Mouse (Mus musculus) 416B (cell line): ENCODE measurements around the gene U2surp.

Experiments
- DNase-seq: peaks from one replicate; pipeline ENCODE4 v3.0.0; 2011; ENCODE audit warnings: low read depth

The U2surp gene

DNA sequence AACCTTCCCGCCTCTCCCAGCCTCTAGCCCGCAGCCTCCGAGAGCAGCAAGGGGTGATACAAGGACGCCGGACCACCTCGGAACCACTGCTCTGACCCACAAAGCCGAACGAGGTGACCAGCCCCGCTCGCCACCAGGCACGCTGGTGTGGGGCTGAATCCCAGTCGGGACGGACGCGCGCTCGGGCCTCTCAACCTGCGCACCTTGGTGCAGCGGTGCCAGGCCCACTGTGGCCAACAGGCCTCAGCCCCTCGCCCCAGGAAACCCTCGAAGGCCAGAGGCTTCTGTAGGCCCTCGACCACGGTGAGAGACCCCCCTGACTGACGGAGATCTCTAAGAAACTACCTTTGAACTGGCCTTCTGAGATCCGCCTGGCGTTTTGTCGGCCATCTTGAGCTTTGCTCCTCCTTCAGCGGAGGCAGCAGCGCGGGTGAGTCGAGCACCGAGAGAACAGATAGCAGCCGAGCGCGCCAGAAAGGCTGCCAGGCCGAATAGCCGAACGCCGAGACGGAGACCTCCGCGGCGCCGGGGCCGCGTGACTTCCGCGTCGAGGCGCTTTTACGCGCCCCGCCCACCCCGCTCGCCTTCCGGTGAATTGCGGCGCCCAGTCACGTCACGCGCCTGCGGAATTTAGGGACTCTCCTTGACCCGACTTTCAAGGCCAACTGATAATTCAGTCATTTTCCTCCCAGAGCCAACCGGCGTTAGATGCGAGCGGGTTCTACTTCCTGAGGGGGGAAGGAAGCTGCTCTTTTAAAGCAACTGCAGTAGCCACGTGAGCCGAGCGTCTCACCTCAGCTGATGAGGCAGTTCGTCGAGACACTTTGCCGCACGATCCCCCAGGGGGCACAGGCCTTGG, at the start of gene U2surp:
Gene U2surp (minus strand): TSS at position 525 of the 859 bp plus-strand sequence.
- peak; percentile 97 for DNase-seq

DNA sequence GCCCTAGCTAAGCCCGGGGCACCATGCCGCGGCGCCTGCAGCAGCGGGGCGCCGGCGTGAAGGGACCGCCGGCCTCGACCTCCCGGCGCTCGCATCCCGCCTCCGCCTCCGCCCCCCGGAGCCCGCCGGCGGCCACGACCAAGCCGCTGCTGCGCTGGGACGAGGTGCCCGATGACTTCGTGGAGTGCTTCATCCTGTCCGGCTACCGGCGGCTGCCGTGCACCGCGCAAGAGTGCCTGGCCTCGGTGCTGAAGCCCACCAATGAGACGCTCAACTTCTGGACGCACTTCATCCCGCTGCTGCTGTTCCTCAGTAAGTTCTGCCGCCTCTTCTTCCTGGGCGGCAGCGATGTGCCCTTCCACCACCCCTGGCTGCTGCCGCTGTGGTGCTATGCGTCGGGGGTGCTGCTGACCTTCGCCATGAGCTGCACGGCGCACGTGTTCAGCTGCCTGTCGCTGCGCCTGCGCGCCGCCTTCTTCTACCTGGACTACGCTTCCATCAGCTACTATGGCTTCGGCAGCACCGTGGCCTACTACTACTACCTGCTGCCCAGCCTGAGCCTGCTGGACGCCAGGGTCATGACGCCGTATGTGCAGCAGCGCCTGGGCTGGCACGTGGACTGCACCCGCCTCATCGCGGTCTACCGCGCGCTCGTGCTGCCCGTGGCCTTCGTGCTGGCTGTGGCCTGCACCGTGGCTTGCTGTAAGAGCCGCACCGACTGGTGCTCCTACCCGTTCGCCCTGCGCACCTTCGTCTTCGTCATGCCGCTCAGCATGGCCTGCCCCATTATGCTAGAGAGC, 48.3 kb upstream of the U2surp start:
- DNase-seq, result no peak

DNA sequence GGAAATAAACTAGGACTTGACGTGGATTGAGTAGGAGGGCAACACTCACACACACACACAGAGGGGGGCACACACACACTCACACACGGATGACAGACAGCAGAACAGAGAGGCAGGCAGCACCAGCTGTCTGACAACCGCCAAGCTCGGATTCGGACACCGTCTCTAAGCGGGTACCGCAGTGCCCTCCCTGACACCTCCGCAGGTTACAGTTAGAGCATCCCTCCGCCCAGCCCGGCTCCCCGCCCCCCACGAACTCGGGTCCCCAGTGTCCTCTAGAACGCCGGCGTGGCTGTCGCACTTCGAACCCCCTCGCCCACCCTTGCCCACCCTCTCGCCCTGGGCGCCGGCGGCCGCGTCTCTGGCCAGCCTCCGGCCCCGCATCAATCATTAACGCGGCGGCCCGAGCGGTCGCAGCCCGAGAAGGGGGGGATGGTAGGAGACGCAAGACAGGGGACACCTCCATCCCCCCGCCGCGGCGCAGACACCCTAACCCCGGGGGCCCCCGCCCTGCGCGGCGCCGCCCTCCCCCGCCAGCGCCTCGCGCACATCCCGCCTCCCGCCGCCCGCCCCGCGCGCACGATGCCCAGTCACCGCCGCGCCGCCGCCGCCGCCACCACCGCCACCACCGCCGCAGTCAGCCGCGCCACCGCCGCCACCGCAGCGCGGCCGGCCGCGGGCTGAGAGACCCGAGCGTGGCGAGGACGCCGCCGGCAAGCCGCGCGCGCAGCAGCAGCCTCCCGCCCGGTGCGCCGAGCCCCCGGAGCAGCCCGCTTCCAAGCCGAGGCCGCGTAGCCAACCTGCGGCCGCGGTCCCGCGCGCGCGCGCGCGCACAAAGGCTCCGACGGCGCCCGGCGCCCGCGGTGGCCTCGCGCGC, 47.5 kb upstream of the U2surp start, which contains the start of gene Paqr9:
Gene Paqr9 (plus strand): TSS at position 599 of the 877 bp plus-strand sequence.
- no peak for DNase-seq

DNA sequence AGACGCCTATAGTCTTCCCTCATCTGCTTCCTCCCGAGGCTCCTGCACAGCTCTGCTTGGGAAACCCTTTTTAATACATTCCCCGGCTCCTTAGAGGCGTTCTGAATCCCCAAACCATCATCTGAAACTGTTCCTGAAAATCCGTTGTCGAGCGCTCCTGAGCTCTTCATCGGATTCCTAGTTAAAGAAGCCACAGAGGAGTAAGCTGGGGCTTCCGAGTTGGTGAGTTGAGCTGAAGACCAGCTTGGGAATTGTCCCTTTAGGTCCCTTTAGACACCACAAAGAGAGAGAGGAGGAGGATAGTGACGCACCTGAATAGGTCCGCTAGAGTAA, 46.9 kb upstream of the U2surp start:
- DNase-seq, result no peak

DNA sequence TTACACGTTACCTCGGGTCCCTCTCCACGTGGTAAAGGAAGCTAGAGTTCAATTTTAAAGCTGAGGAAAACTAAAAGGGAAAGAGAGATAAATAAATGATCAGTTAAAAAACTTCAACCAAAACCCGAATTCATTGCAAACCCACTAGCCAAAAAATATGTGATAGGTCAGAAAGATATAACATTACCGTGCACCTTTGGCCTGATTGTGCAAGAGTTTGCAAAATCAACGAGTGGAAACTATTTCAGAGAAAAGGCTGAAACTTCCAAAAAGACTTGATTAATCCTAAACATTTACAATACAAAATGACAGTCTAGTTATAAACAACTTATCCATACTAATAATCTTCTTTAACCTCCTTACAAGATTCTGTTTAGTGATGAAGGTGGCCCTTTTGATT, 45.9 kb upstream of the U2surp start:
- no peak for DNase-seq

DNA sequence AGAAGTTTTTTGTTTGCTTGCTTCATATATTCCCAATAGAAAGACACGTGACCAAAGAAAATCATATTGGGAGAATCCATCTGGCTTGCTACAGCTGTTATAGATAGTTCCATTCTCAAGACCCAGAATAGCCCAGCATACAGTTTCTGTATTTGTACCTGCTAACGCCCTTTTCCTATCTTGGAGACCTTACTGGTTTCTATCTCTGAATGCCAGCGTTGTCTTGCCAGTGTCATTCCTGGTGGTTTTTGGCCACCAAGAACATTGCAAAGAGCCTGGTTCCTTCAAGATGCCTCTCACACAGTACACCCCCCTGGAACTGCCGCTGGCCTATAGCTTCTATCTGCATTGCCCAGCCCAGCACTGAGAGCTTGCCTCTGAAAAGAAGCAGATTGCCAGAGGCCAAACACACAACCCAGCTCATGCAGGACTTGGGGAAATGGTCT, 44.3 kb upstream of the U2surp start:
- no peak for DNase-seq

DNA sequence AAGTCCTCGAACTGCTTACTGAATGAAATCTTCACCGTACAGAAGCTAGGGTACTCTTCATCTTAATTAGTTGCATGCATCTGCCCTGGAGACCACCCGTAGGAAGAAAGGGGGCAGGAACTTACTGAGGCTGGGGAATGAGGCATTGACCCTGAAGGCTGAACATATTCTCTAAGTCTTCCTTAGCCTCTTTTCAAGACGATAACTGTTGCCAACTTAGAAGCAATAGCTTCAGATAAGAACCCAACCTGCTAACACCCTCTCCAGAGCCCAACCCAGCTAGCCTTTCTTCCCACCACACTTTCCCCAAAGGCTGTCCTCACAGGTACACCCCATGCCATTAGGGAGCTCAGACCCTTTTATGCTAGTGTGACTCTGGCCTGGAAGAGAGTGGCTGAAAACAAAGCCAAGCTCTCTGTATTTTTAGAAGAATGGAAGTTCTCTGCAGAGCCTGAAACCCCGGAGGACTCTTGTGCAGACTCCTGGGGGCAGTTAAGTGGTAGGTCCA, 43.5 kb upstream of the U2surp start:
- no peak for DNase-seq

DNA sequence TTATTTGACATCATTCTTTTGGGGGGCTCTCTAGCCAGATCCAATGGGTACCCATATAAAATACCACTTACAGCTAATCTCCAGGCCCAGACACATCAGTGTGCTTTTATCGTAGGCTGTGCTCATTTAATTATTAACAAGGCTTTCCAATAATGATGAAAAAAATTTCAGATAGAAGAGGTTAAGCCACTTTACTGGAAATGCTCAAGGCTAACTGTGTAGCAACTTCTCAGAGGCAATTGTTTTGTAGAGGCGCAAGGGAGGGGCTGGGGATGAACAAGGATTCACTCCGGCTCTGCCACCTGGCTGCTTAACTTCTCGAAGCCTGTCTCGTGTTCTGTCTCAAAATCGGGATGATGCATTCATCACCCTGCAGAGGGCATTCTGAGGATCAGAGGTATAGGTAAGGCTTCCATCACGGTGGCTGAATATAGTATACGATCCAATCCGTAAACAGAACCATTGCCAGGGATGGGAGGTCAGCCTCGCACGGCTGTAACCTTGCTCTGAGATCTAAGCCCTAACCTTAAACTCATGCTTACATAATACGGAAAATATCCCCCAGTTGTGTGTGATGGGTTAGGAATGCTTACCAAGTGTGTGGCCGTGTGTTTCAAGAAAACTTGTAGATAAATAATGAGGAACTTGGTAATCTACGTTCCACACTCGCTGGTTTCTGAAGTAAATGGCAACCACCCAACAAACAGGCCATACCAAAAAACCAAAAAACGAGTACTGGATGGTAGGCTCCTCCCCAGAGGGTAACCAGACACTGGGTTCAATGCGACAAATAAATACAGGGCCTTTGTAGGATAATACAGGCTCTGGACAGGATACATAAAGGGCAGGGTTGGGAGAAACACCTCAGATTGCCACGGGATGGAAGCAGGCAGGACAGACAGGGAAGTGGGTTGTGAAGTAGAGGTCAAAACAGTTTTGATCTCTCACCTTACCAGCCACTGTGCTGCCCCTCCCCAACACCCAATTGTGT, 42.7 kb upstream of the U2surp start:
- peak; percentile 3 for DNase-seq

DNA sequence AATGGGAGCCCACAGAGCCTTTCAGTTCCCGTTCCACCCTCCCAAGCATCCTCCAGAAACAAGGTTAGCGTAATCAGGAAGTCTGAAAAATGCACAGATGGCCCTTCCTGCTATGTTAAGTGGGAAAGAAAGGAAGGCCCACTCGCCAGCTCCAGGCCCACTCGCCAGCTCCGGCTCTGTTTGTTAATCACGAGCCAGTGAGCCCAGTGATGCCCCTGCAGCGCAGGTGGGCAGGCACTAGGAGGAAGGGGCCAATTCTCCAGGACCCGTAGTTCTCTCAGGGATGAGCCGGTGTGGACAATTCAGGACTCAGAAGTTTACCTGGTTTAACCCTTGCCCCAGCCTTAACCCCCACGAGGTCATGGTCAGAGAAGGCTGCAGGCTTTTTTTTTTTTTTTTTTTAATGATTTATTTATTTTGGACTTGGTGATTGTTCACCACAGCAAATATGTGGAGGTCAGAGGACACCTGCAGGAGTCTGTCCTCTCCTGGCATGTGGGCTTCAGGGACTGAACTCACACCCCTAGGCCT, 40.4 kb upstream of the U2surp start:
- DNase-seq, result no peak

DNA sequence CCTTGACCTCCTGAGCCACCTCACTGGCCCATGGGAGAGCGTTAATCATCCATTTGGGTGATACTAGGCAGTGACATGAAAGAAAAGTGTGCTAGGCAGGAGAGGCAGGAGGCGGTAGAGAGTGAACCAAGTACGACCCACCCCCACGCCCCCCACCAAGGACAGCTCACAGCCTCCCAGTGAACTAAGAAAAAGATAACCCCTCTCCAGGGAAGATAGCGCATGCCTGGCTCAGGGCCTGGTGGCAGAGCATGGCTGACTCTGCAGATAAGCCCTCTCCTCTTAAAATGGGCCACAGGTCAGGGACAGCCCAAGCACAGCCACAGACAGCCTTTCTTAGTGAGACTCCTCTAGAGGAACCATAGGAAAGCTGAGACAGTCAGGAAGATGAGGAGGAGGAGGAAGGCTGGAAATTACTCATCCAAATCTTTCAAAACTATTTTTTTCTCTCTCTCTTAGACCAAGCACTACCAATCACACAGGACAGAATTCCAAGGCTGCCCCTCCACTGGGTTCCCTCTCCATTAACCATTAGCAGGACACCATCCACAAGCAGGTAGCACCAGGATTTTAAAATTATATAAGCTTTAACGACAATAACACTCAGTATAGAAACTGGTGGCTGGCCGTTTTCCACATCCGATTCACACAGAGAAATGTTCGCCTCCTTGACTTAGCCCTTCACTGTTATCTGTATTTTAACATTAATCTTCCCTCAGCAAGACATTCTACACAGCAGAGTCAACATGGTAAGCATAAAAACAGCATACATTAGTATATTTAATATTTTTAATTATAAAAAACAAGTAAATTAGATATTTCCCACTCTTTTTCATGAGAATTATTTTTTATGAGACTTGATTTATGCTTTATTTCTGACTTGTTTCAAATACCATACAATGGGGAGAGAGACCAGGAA, 39.3 kb upstream of the U2surp start:
- no peak for DNase-seq

DNA sequence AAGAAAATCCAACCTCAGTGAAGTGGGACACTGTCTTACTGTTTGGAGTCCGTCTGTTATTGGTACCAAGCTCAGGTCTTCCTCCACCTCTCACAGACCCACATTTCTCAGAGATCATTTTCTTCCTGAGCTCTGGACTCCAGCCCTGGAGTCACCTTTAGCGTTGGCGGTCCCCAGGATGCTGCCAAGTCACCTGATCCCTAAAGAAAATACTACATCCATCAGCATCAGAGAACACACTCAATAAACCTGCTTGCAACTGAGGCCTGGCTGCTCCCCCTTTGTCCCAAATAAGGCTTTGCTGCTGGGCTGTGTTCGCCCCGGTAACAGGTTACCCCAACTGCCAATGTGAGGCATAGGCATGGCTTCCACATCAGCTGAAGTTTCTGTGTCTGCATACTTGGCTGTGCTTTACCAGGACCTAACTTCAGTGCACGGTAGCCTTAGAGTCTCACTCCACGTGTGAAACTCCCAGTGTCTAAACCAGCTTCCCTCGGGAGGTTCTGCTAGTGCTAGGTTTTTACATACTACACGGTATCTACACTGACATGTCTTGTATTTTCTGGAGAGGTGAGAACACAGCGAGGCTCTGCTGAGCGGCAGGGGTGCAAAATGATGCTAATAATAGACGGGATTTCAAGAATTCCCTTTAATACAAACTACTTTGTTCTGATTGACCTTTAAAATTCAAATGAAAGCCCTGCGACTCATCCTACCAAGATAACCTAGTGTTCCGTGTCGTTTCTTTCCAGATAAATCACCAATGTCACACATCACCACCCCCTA, 38.0 kb upstream of the U2surp start:
- no peak for DNase-seq

DNA sequence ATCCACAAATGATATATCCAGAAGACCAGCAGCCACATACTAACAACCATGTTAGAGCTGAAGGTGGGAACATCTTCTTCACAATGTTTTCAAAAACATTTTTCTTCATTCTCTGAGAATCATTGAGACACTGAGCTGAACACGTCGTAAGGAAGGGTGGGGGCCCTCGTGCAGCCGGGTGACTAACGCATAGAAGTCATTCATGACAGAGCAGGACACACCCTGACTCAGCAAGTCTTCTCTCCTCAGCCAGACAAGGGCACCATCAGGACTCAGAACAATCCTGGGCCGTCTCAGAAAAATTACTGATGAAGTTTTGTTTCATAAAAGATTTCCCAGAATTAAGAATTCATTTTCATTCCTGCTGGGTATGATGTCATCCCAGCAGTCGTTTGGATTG, 34.9 kb upstream of the U2surp start:
- peak; percentile 50 for DNase-seq

DNA sequence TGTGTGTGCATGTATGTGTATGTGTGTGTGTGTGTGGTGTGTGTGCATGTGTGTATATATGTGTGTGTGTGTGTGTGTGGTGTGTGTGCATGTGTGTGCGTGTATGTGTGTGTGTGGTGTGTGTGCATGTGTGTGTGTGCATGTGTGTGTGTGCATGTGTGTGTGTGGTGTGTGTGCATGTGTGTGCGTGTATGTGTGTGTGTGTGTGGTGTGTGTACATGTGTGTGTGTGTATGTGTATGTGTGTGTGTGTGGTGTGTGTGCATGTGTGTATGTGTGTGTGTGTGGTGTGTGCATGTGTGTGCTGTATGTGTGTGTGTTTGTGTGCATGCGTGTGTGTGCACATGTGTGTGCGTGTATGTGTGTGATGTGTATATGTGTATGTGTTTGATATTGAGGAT, 32.8 kb upstream of the U2surp start:
- DNase-seq, result no peak

DNA sequence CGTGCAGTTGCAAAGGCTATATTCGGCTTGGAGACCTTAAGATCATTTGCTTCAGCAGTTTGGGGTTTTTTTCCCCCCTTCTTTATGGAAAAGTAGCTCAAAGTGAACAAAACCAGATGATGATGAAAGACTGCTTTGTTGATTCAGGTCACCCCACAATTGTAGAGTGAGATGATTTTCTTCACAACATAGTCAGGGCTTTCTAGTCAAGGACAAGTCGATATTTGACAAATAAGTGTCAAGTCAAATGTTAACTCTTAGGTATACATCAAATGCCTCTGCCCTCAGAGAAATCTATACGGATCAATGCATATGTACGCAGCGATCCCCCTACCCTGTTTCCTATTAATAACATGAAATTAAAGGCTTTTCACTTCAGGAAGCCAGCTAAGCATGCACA, 30.7 kb upstream of the U2surp start:
- no peak for DNase-seq

DNA sequence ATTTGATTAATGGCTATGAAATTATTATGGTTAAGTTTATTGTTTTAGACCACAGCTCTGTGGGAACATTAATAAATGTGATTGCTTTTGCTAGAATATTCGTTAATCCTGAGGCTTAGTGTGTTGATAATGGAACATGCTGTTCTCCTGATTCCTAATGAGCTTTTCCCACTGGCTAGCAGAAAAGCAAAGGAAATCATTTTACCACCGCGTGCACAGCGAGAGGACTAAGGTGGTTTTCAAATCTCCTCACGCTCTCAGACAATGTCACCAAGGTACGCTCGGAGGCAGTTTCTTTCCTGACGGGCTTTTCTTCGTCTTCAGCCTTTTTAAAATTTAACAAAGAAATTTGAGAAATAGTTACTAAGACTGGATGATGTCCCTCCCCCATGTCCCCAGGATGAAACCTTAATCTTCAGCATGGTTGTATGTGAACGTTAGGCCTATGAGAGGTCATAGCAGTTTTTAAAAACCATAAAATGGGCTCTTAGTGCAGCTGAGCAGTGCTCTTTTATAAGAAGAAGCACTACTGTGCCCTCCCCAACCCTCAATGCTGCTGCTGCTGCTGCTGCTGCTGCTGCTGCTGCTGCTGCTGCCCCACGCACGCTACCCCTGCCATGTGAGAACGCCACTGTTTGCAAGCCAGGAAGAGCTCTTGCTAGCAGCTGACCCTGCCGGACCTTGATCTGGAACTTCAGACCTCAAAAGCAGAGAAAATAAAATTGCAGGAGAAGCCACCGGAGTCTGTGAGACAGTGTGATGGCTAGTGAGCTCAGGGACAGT, 30.0 kb upstream of the U2surp start:
- no peak for DNase-seq

DNA sequence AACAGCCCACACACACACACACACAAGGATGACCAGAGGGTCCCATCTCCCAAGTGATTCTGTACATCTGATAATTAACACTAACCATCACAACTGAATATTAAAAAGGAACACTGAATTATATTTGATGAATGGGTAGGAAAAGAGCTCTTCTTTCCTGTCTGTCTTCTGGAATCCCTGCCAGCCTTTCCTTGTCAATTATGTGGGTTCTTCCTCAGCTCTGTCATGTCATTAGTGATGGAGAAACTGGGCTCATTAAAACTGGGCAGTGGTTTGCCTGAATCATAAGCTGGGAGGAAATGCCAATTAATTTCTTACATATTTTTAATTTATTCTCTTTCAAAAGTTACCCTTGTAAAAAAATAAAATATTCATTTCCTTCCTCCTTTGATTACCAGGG, 29.4 kb upstream of the U2surp start:
- DNase-seq, result no peak

DNA sequence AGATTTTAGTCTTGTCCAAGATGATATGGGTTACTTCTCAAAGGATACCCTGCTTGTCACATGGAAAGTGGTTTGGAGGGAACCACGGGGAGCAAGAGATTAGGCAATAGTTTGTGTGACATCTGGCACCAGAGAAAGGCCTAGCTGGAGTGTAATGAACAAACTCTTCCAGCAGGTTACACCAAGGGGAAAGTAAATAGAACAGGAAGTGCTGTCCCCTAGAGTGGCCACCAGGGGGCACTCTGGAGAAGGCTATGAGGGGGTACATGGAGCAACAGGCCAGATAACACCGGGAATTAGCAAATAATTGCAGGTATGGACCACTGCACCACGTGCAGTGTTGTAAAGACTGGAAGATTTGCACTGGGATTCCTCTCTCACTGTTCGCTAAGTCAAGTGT, 28.7 kb upstream of the U2surp start:
- DNase-seq, result peak; percentile 79
